ENCODE assay signal across 23 mouse cellular contexts in genomic region chr17:80670395-80670794, GRCm38 (mm10).
"Had no signal": no experiment of that assay in that cellular context is flagged by ENCODE, and none has a peak within 500 bp of the region (broad histone marks: within the 10 kb centered on the region; RNA-seq: fewer than 3 reads in every experiment).

No protein-coding gene starts in this region.

- H3K4me2 ChIP-seq: heart, embryonic 12.5 days; hindbrain, embryonic 14.5 days; kidney, embryonic 15.5 days; limb, embryonic 13.5 days; limb, embryonic 15.5 days; liver, embryonic 12.5 days had no signal

- H3K36me3 ChIP-seq: heart, embryonic 10.5 days; heart, embryonic 12.5 days; kidney, embryonic 15.5 days; limb, embryonic 13.5 days; limb, embryonic 15.5 days; liver, embryonic 12.5 days had no signal

- DNase-seq: gastrocnemius, postnatal 14 days; gastrocnemius, postnatal 36 days; heart, adult 18-20 months; heart, postnatal 14 days; heart, postnatal 36 days; kidney, adult 11 months; kidney, adult 2 months; kidney, adult 9 months; kidney, postnatal 25 days; kidney, postnatal 4 days; left cerebral cortex, postnatal 4 days had no signal

- ATAC-seq: hindbrain, embryonic 16.5 days; intestine, embryonic 16.5 days; liver, embryonic 12.5 days had no signal

- H3K4me1 ChIP-seq: heart, embryonic 12.5 days; kidney, embryonic 15.5 days; liver, embryonic 12.5 days had no signal

- H3K27me3 ChIP-seq: heart, embryonic 12.5 days; kidney, embryonic 15.5 days; limb, embryonic 13.5 days; limb, embryonic 15.5 days; liver, embryonic 12.5 days had no signal

- H3K9ac ChIP-seq: heart, embryonic 12.5 days; hindbrain, embryonic 14.5 days; kidney, embryonic 15.5 days; limb, embryonic 13.5 days; limb, embryonic 15.5 days; liver, embryonic 12.5 days; liver, embryonic 14.5 days had no signal

- H3K27ac ChIP-seq: heart, embryonic 10.5 days; hindbrain, embryonic 14.5 days; kidney, embryonic 15.5 days; kidney, postnatal 0 days; layer of hippocampus, adult 2 months; limb, embryonic 13.5 days; limb, embryonic 15.5 days; liver, embryonic 12.5 days; liver, embryonic 14.5 days had no signal

- H3K9me3 ChIP-seq: heart, embryonic 10.5 days; heart, embryonic 12.5 days; kidney, embryonic 15.5 days; limb, embryonic 13.5 days; limb, embryonic 15.5 days; liver, embryonic 12.5 days had no signal

- H3K4me3 ChIP-seq: heart, embryonic 10.5 days; heart, embryonic 12.5 days; kidney, embryonic 15.5 days; layer of hippocampus, adult 2 months; limb, embryonic 13.5 days; limb, embryonic 15.5 days; liver, embryonic 12.5 days had no signal
